Mouse (Mus musculus): ENCODE results near the gene Sars.

GRCm38 (mm10) chr3:108400442-108400841, 44.6 kb downstream of the Sars start:
- TF ChIP-seq EP300 (IDR thresholded peaks at IDR 0.05) (no peak), CTCF (IDR thresholded peaks at IDR 0.05) (no peak)
